Mouse (Mus musculus): ENCODE measurements around the gene Yipf3.

GRCm38 (mm10) chr17:46248189-46248522 is 276 bp downstream of the Yipf3 start:
- TF ChIP-seq CTCF (IDR thresholded peaks at IDR 0.05; ENCODE audit: insufficient read depth, low read depth, low read length): no peak
- no peak for TF ChIP-seq POLR2A (IDR thresholded peaks at IDR 0.05; ENCODE audit: insufficient read depth, low read depth, low read length)
